Mouse (Mus musculus): ENCODE results near the gene Slc47a1.

DNA sequence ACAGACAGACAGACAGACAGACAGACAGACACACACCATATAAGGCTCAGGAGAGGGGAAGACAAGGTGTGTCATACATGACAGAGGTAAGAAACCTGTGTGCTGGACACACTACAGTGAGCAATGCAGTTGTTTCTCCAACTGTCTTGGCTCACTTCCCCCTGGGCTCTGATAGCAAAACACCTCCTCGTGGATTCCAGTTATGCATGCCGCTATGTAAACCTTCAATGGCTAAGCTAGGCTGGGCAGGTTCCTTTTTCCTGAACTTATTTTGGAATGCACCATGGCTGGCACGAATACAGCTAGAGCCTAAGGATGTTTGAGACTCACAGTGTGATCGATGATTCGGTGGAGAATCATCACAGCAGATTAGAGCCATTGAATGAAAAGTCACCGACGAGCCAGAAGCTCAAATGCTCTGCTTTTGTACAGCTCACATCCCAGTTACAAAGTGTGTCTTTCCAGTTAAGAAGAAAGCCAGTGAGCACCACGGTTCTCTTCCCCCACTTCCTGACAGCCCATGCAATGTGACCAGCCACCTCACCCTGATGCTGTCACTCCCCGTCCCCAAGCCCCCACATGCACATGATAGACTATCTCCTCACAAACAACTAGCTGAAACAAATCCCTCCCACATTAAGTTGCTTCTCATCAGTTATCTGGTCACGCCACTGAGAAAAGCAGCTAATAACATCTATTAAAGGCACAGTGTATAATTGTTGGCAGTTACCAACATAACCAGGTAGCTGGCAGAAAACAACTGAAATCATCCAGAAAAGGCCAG lies 57.0 kb downstream of the Slc47a1 start:
- TF ChIP-seq CTCF (IDR thresholded peaks at IDR 0.05; ENCODE audit: borderline replicate concordance, extremely low read depth, insufficient read depth, insufficient read length) (no peak), POLR2A (IDR thresholded peaks at IDR 0.05; ENCODE audit: borderline replicate concordance, extremely low read depth, insufficient read depth, insufficient read length, poor library complexity, severe bottlenecking) (no peak)

All from brain, embryonic 14.5 days (tissue).